Mouse (Mus musculus): ENCODE results near the gene Ick.
A peak's percentile ranks its signal among the peaks of the same experiment; 100 is the strongest.

Gene Ick

GRCm38 (mm10) chr9:78190651-78191634 lies 82.0 kb downstream of the Ick start:
- no peak for DNase-seq (ENCODE audit: low read depth, low spot score)

GRCm38 (mm10) chr9:78191736-78192135 lies 82.7 kb downstream of the Ick start:
- DNase-seq (ENCODE audit: low read depth, low spot score) = no peak

- peak; percentile 54 for DNase-seq (ENCODE audit: low read depth, low spot score)
Observed at GRCm38 (mm10) chr9:78193902-78194597, 85.1 kb downstream of the Ick start.

GRCm38 (mm10) chr9:78195034-78195433 lies 86.0 kb downstream of the Ick start:
- no peak for DNase-seq (ENCODE audit: low read depth, low spot score)

- DNase-seq (ENCODE audit: low read depth, low spot score) = no peak
Observed at GRCm38 (mm10) chr9:78197801-78198200, 88.8 kb downstream of the Ick start.

GRCm38 (mm10) chr9:78204194-78204593 lies 95.2 kb downstream of the Ick start:
- DNase-seq (ENCODE audit: low read depth, low spot score) = no peak

GRCm38 (mm10) chr9:78208956-78209355 lies 100.0 kb downstream of the Ick start:
- no peak for DNase-seq (ENCODE audit: low read depth, low spot score)

- DNase-seq (ENCODE audit: low read depth, low spot score) = no peak
Observed at GRCm38 (mm10) chr9:78210079-78210478, 101.1 kb downstream of the Ick start.

GRCm38 (mm10) chr9:78210821-78211220 lies 101.8 kb downstream of the Ick start:
- DNase-seq (ENCODE audit: low read depth, low spot score) = no peak

GRCm38 (mm10) chr9:78211521-78211920 lies 102.5 kb downstream of the Ick start:
- DNase-seq (ENCODE audit: low read depth, low spot score) = no peak

- no peak for DNase-seq (ENCODE audit: low read depth, low spot score)
Observed at GRCm38 (mm10) chr9:78212341-78213049, 103.5 kb downstream of the Ick start.

GRCm38 (mm10) chr9:78217074-78217473 lies 108.1 kb downstream of the Ick start:
- no peak for DNase-seq (ENCODE audit: low read depth, low spot score)

All from retina, adult 2 months (tissue).